Mouse (Mus musculus) liver, embryonic 14.5 days (tissue): ENCODE data around the gene Cobll1. TPM values are rescaled to one million over a fixed set of nuclear protein-coding genes. Genes with fewer than 3 reads are reported as not detected.
A peak's percentile ranks its signal among the peaks of the same experiment; 100 is the strongest.

Experiments
- ATAC-seq: fragments of 200-750 bp; cut with Nextera tagmentation; 2 replicates; pipeline ENCODE4 v1.8.0; 2017; ENCODE audit warnings: moderate number of reproducible peaks, mild to moderate bottlenecking, moderate library complexity; ENCODE audit not compliant: insufficient read depth
- DNase-seq, 3 experiments: peaks; one replicate each; pipeline ENCODE4 v3.0.0-alpha.2; 2012 to 2013; ENCODE audit warnings: low read depth in 3 of 3, low spot score in 3 of 3
- H3K27ac ChIP-seq: fragments of 300-500 bp; sonication (generic); 2 replicates; pipeline ENCODE4 v1.5.1; 2014; ENCODE audit warnings: moderate library complexity, mild to moderate bottlenecking, control low read depth, inconsistent platforms
- H3K27me3 ChIP-seq: fragments of 300-500 bp; sonication (generic); 2 replicates; pipeline ENCODE4 v1.6.1; 2014; ENCODE audit warnings: mild to moderate bottlenecking, low read length, moderate library complexity; ENCODE audit not compliant: control insufficient read depth, insufficient read depth
- H3K36me3 ChIP-seq: fragments of 300-500 bp; sonication (generic); replicated peaks from 2 replicates; pipeline ENCODE4 v1.6.1; 2014; ENCODE audit warnings: low read depth; ENCODE audit not compliant: control insufficient read depth, insufficient read depth
- H3K4me1 ChIP-seq, 2 experiments: fragments of 200-500 bp in 1 of 2; fragments of 300-500 bp in 1 of 2; sonication (generic) in 1 of 2; replicated peaks; 2 replicates each; pipeline ENCODE4 v1.6.1; 2012 to 2014; ENCODE audit warnings: antibody characterized with exemption in 1 of 2, inconsistent platforms in 1 of 2, low read length in 1 of 2; ENCODE audit not compliant: control insufficient read depth in 2 of 2, insufficient read depth in 2 of 2
- H3K4me2 ChIP-seq: fragments of 300-500 bp; sonication (generic); 2 replicates; pipeline ENCODE4 v1.6.1; 2014; ENCODE audit warnings: low read depth, mild to moderate bottlenecking, control low read depth, moderate library complexity
- H3K4me3 ChIP-seq, 2 experiments: fragments of 200-500 bp in 1 of 2; fragments of 300-500 bp in 1 of 2; sonication (generic) in 1 of 2; 2 replicates each; pipeline ENCODE4 v1.5.1; 2012 to 2014; ENCODE audit warnings: low read depth in 2 of 2, low read length in 2 of 2, mild to moderate bottlenecking in 2 of 2, control low read depth in 1 of 2, inconsistent platforms in 1 of 2, moderate library complexity in 1 of 2; ENCODE audit not compliant: insufficient read depth in 1 of 2
- H3K9ac ChIP-seq: fragments of 300-500 bp; sonication (generic); replicated peaks from 2 replicates; pipeline ENCODE4 v1.6.1; 2014; ENCODE audit warnings: mild to moderate bottlenecking, control low read depth, moderate library complexity
- H3K9me3 ChIP-seq: fragments of 300-500 bp; sonication (generic); 2 replicates; pipeline ENCODE4 v1.6.1; 2016; ENCODE audit warnings: low read length, mixed read lengths; ENCODE audit not compliant: control insufficient read depth
- CTCF ChIP-seq: IDR thresholded peaks from 2 replicates; pipeline ENCODE4 v1.5.1; 2016; ENCODE audit warnings: antibody characterized with exemption, low read depth, control low read depth
- EP300 ChIP-seq: IDR thresholded peaks from 2 replicates; pipeline ENCODE4 v1.6.1; 2016; ENCODE audit warnings: antibody characterized with exemption, low read depth
- WGBS: fragments of 180-500 bp; shearing (Covaris S2); extraction: QIAGEN DNeasy Blood & Tissue Kit; methylation state at CpG from one replicate; pipeline ENCODE4 v1.1.7; 2014; ENCODE audit not compliant: insufficient replicate concordance; 5-methylcytosine and 5-hydroxymethylcytosine counted together
- polyA plus RNA-seq, 2 experiments: library from polyadenylated mRNA; depleted of rRNA in 1 of 2; stranded (reverse) in 1 of 2; unstranded in 1 of 2; fragments of >200 nt; fragmentation: Nextera tagmentation in 1 of 2; extraction: Ambion mirVana in 1 of 2; gene quantifications; 2 replicates each; pipeline versions ENCODE4 v1.2.1 to v1.2.3; 2012 to 2014

Gene Cobll1
- polyA plus RNA-seq (2012; rRNA removed), result 2.1 and 2.6 TPM in 2 replicates
- polyA plus RNA-seq (2014; fragmentation: Nextera tagmentation; extraction: Ambion mirVana), result 2.4 and 3.3 TPM in 2 replicates

- Histone ChIP-seq H3K27ac (no peak within 1 kb of the TSS; the same call in 1 of the 2 replicates), H3K27me3 (peaks cover 23% of the 10 kb centered on the region), H3K4me2 (peak within 1 kb of the TSS; percentile 51), H3K9me3 (no peaks in the 10 kb centered on the region), H3K4me3 (peak within 1 kb of the TSS; percentile 48 to 57), H3K9ac (peak within 1 kb of the TSS; percentile 18), H3K36me3 (no peaks in the 10 kb centered on the region), H3K4me1 (no peaks in the 10 kb centered on the region)
- TF ChIP-seq CTCF (no peak), EP300 (no peak)
- peak; percentile 54 for ATAC-seq
- no peak for DNase-seq
- WGBS, result under 1% methylated on average over 37 of the region's 37 CpGs
Measured at GRCm38 (mm10) chr2:65238964-65239570, at the start of gene Cobll1. TSS of gene Cobll1 (minus strand) at chr2:65239403.

GRCm38 (mm10) chr2:65288696-65289095 is 49.5 kb upstream of the Cobll1 start:
- Histone ChIP-seq H3K9me3 (no peaks in the 10 kb centered on the region), H3K27ac (no peak overlapping the region), H3K36me3 (no peaks in the 10 kb centered on the region), H3K9ac (no peak overlapping the region), H3K27me3 (no peaks in the 10 kb centered on the region), H3K4me1 (no peaks in the 10 kb centered on the region), H3K4me3 (no peak overlapping the region), H3K4me2 (no peak overlapping the region)
- TF ChIP-seq CTCF (no peak), EP300 (no peak)
- ATAC-seq (no peak), DNase-seq (no peak)
- 51% methylated on average over 1 of the region's 1 CpGs for WGBS

GRCm38 (mm10) chr2:65285380-65285779 is 46.2 kb upstream of the Cobll1 start:
- Histone ChIP-seq H3K27ac (no peak overlapping the region), H3K27me3 (no peaks in the 10 kb centered on the region), H3K4me3 (no peak overlapping the region), H3K9ac (no peak overlapping the region), H3K36me3 (no peaks in the 10 kb centered on the region), H3K9me3 (no peaks in the 10 kb centered on the region), H3K4me2 (no peak overlapping the region), H3K4me1 (no peaks in the 10 kb centered on the region)
- DNase-seq, result peak in 2 of 3 experiments; percentile 3 to 29
- ATAC-seq, result peak; percentile 35; the same call in 1 of the 2 replicates
- WGBS, result 31% methylated on average over 3 of the region's 3 CpGs
- TF ChIP-seq EP300 (no peak), CTCF (no peak)

GRCm38 (mm10) chr2:65282979-65283378 is 43.8 kb upstream of the Cobll1 start:
- H3K9ac ChIP-seq, result no peak overlapping the region
- no peak for DNase-seq
- H3K27me3 ChIP-seq, result no peaks in the 10 kb centered on the region
- no peak overlapping the region for H3K27ac ChIP-seq
- H3K4me1 ChIP-seq, result 0 out of 4 replicates have a peak, but pooled peaks cover 0 to 2% of the 10 kb centered on the region in 2 experiments
- 52% methylated on average over 6 of the region's 6 CpGs for WGBS
- no peaks in the 10 kb centered on the region for H3K36me3 ChIP-seq
- H3K9me3 ChIP-seq, result no peaks in the 10 kb centered on the region
- ATAC-seq, result no peak
- TF ChIP-seq EP300, result no peak
- no peak for TF ChIP-seq CTCF
- H3K4me3 ChIP-seq, result no peak overlapping the region
- no peak overlapping the region for H3K4me2 ChIP-seq

GRCm38 (mm10) chr2:65279029-65279690 is 40.0 kb upstream of the Cobll1 start:
- Histone ChIP-seq H3K9ac (no peak overlapping the region), H3K4me3 (no peak overlapping the region), H3K27ac (no peak overlapping the region), H3K36me3 (no peaks in the 10 kb centered on the region), H3K4me2 (no peak overlapping the region), H3K9me3 (no peaks in the 10 kb centered on the region), H3K27me3 (no peaks in the 10 kb centered on the region), H3K4me1 (0 out of 4 replicates have a peak, but pooled peaks cover 0 to 2% of the 10 kb centered on the region in 2 experiments)
- ATAC-seq, result no peak
- 22% methylated on average over 4 of the region's 4 CpGs for WGBS
- no peak for TF ChIP-seq EP300
- TF ChIP-seq CTCF, result no peak
- DNase-seq, result no peak
